Comparison of ENCODE assay signal across 10 mouse cellular contexts in the genomic region with DNA sequence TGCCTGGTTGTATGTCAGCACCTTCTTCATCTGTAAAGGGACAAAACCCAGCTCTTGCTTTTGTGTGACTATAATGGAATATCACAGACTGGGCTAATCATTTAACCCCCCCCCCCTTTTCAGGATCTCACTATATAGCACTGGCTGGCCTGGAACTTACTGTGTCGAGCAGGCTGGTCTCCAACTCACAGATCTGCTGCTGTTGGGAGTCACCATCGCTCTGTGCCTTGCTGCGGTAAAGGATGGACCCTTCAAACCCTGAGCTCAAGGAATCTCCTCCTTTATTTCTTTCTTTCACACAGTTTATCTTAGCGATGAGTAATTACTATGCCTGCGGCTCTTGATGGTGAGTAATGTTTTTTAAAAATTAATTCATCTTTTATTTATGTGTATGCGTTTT. TPM values are rescaled to one million over a fixed set of nuclear protein-coding genes. Genes with fewer than 3 reads are reported as not detected.
DNase-seq lines count a peak whose midpoint lies in the region; ATAC-seq and TF ChIP-seq lines count a peak whose summit lies in the region.
"Had no signal": no experiment of that assay in that cellular context is flagged by ENCODE, and none has a peak within 500 bp of the region (broad histone marks: within the 10 kb centered on the region; RNA-seq: fewer than 3 reads in every experiment).

A gene (plus strand): TSS at position 301 of the 400 bp plus-strand sequence.

- no peak for TF ChIP-seq CTCF in forebrain, postnatal 0 days (IDR thresholded peaks at IDR 0.05; ENCODE audit: low read depth)
- TF ChIP-seq CTCF in liver, postnatal 0 days (IDR thresholded peaks at IDR 0.05; ENCODE audit: low read depth) = no peak

- no peak for ATAC-seq in forebrain, postnatal 0 days
- ATAC-seq in midbrain, embryonic 14.5 days (ENCODE audit: low FRiP score, low TSS enrichment) = no peak
- ATAC-seq in midbrain, embryonic 13.5 days = no peak
- ATAC-seq in liver, postnatal 0 days = no peak
- ATAC-seq: forebrain, embryonic 14.5 days had no signal

- no peaks in the 10 kb centered on the region for H3K4me1 ChIP-seq in forebrain, postnatal 0 days (ENCODE audit: insufficient read depth)
- peaks cover 5% of the 10 kb centered on the region; the same call in 1 of the 2 replicates for H3K4me1 ChIP-seq in forebrain, embryonic 10.5 days
- H3K4me1 ChIP-seq in midbrain, embryonic 14.5 days (ENCODE audit: control insufficient read depth, insufficient read depth, low read length) = no peaks in the 10 kb centered on the region
- H3K4me1 ChIP-seq in midbrain, embryonic 13.5 days (replicated peaks) = no peaks in the 10 kb centered on the region
- H3K4me1 ChIP-seq in liver, postnatal 0 days (ENCODE audit: insufficient read depth) = 0 out of 2 replicates have a peak, but pooled peaks cover 8% of the 10 kb centered on the region

- H3K9me3 ChIP-seq in forebrain, postnatal 0 days (ENCODE audit: low read length) = no peaks in the 10 kb centered on the region
- no peaks in the 10 kb centered on the region for H3K9me3 ChIP-seq in forebrain, embryonic 10.5 days
- H3K9me3 ChIP-seq in midbrain, embryonic 14.5 days (ENCODE audit: control insufficient read depth, low read length) = no peaks in the 10 kb centered on the region
- H3K9me3 ChIP-seq in midbrain, embryonic 13.5 days = no peaks in the 10 kb centered on the region
- no peaks in the 10 kb centered on the region for H3K9me3 ChIP-seq in liver, postnatal 0 days (ENCODE audit: low read length)

- no peaks in the 10 kb centered on the region for H3K27me3 ChIP-seq in forebrain, postnatal 0 days (ENCODE audit: insufficient read depth, low read length)
- H3K27me3 ChIP-seq in forebrain, embryonic 10.5 days (ENCODE audit: poor library complexity, severe bottlenecking) = no peaks in the 10 kb centered on the region
- no peaks in the 10 kb centered on the region for H3K27me3 ChIP-seq in midbrain, embryonic 14.5 days (ENCODE audit: control insufficient read depth, insufficient read depth, low read length)
- no peaks in the 10 kb centered on the region for H3K27me3 ChIP-seq in midbrain, embryonic 13.5 days
- no peaks in the 10 kb centered on the region for H3K27me3 ChIP-seq in liver, postnatal 0 days (ENCODE audit: insufficient read depth, low read length)

- H3K9ac ChIP-seq in forebrain, postnatal 0 days = no peak within 1 kb of the TSS
- no peak within 1 kb of the TSS for H3K9ac ChIP-seq in midbrain, embryonic 14.5 days (replicated peaks; ENCODE audit: low read length)
- no peak within 1 kb of the TSS for H3K9ac ChIP-seq in midbrain, embryonic 13.5 days (replicated peaks)
- no peak within 1 kb of the TSS for H3K9ac ChIP-seq in liver, postnatal 0 days (replicated peaks)

- H3K4me3 ChIP-seq in forebrain, postnatal 0 days (ENCODE audit: low read depth, low read length) = no peak within 1 kb of the TSS
- no peak within 1 kb of the TSS for H3K4me3 ChIP-seq in forebrain, embryonic 10.5 days
- H3K4me3 ChIP-seq in midbrain, embryonic 14.5 days (replicated peaks; ENCODE audit: low read depth, low read length) = no peak within 1 kb of the TSS
- H3K4me3 ChIP-seq in midbrain, embryonic 13.5 days (replicated peaks) = no peak within 1 kb of the TSS
- no peak within 1 kb of the TSS for H3K4me3 ChIP-seq in liver, postnatal 0 days (ENCODE audit: low read depth, low read length)

- WGBS in forebrain, postnatal 0 days = 92% methylated on average over 6 of the region's 6 CpGs
- WGBS in forebrain, embryonic 10.5 days = 95% methylated on average over 6 of the region's 6 CpGs
- WGBS in midbrain, embryonic 14.5 days = 93% methylated on average over 6 of the region's 6 CpGs
- 93% methylated on average over 6 of the region's 6 CpGs for WGBS in midbrain, embryonic 13.5 days
- 85% methylated on average over 6 of the region's 6 CpGs for WGBS in liver, postnatal 0 days (ENCODE audit: insufficient replicate concordance)

- H3K27ac ChIP-seq in forebrain, postnatal 0 days (ENCODE audit: low read depth, low read length) = no peak within 1 kb of the TSS
- no peak within 1 kb of the TSS for H3K27ac ChIP-seq in forebrain, embryonic 10.5 days
- no peak within 1 kb of the TSS for H3K27ac ChIP-seq in midbrain, embryonic 14.5 days (replicated peaks; ENCODE audit: low read depth, low read length)
- H3K27ac ChIP-seq in midbrain, embryonic 13.5 days = no peak within 1 kb of the TSS
- H3K27ac ChIP-seq in liver, postnatal 0 days (ENCODE audit: low read depth) = no peak within 1 kb of the TSS

- intact Hi-C loops in heart, postnatal 25 days (cut with DNase I) = no loop called here

- no peak for TF ChIP-seq EP300 in liver, postnatal 0 days (IDR thresholded peaks at IDR 0.05; ENCODE audit: low read depth)

- no peak within 1 kb of the TSS for H3K4me2 ChIP-seq in forebrain, postnatal 0 days (ENCODE audit: low read depth)
- H3K4me2 ChIP-seq in midbrain, embryonic 14.5 days (ENCODE audit: low read length) = no peak within 1 kb of the TSS
- H3K4me2 ChIP-seq in midbrain, embryonic 13.5 days (replicated peaks) = no peak within 1 kb of the TSS
- no peak within 1 kb of the TSS for H3K4me2 ChIP-seq in liver, postnatal 0 days (ENCODE audit: low read depth, low read length)

- no peak for DNase-seq in forebrain, postnatal 0 days
- DNase-seq in forebrain, embryonic 10.5 days (ENCODE audit: extremely low spot score, low spot score) = no peak
- DNase-seq in midbrain, embryonic 14.5 days = no peak
- no peak for DNase-seq in heart, postnatal 25 days (ENCODE audit: low spot score)
- no peak for DNase-seq in liver, postnatal 0 days
- DNase-seq in adrenal gland, adult (ENCODE audit: inconsistent age in 2 of 2, low spot score in 1 of 2) = no peak
- DNase-seq in embryo, embryonic 10 days (ENCODE audit: low spot score) = no peak
- DNase-seq: adrenal gland, adult 2 months had no signal

- no peaks in the 10 kb centered on the region for H3K36me3 ChIP-seq in forebrain, postnatal 0 days (ENCODE audit: insufficient read depth)
- H3K36me3 ChIP-seq in forebrain, embryonic 10.5 days (replicated peaks) = no peaks in the 10 kb centered on the region
- no peaks in the 10 kb centered on the region for H3K36me3 ChIP-seq in midbrain, embryonic 14.5 days (ENCODE audit: control insufficient read depth, insufficient read depth, low read length)
- H3K36me3 ChIP-seq in midbrain, embryonic 13.5 days = no peaks in the 10 kb centered on the region
- H3K36me3 ChIP-seq in liver, postnatal 0 days (replicated peaks; ENCODE audit: insufficient read depth, low read length) = no peaks in the 10 kb centered on the region

RNA-seq across cellular contexts. Expression of the gene that starts here (rescaled TPM):
- total RNA-seq in forebrain, postnatal 0 days (2014; rRNA removed) = 21.2 and 30.0 TPM in 2 replicates
- polyA plus RNA-seq in forebrain, postnatal 0 days (2015; fragmentation: Nextera tagmentation; extraction: Ambion mirVana) = 8.9 and 13.1 TPM in 2 replicates
- 4.1 and 5.9 TPM in 2 replicates for polyA plus RNA-seq in forebrain, embryonic 10.5 days (2016; fragmentation: Nextera tagmentation; extraction: Ambion mirVana)
- polyA plus RNA-seq in midbrain, embryonic 14.5 days (2014; fragmentation: Nextera tagmentation; extraction: Ambion mirVana) = 3.9 and 10.0 TPM in 2 replicates
- polyA plus RNA-seq in midbrain, embryonic 13.5 days (2015; fragmentation: Nextera tagmentation; extraction: Ambion mirVana) = 6.2 and 8.4 TPM in 2 replicates
- 100 to 1,000 TPM; 104 to 114 TPM for total RNA-seq in heart, postnatal 25 days (2021)
- polyA plus RNA-seq in liver, postnatal 0 days (2015; fragmentation: Nextera tagmentation; extraction: Ambion mirVana) = 13.4 and 14.8 TPM in 2 replicates
